Mouse (Mus musculus) limb, embryonic 11.5 days (tissue): ENCODE measurements around the gene B4galt2. TPM values are rescaled to one million over a fixed set of nuclear protein-coding genes. Genes with fewer than 3 reads are reported as not detected.

Experiments used
- ATAC-seq: fragments of 200-750 bp; cut with Nextera tagmentation; 2 replicates; pipeline ENCODE4 v1.8.0; 2017; ENCODE audit warnings: low read depth; ENCODE audit not compliant: insufficient number of reproducible peaks, low FRiP score, low TSS enrichment
- DNase-seq: peaks from one replicate; pipeline ENCODE4 v3.0.0-alpha.2; 2015; ENCODE audit warnings: low spot score
- H3K27ac ChIP-seq: fragments of 300-500 bp; sonication (generic); replicated peaks from 2 replicates; pipeline ENCODE4 v1.5.1; 2014; ENCODE audit warnings: low read depth, mild to moderate bottlenecking, low read length
- H3K27me3 ChIP-seq: fragments of 300-500 bp; sonication (generic); 2 replicates; pipeline ENCODE4 v1.6.1; 2014; ENCODE audit warnings: mild to moderate bottlenecking, low read length, mixed read lengths; ENCODE audit not compliant: control insufficient read depth, insufficient read depth
- H3K36me3 ChIP-seq: fragments of 300-500 bp; sonication (generic); 2 replicates; pipeline ENCODE4 v1.6.1; 2014; ENCODE audit warnings: mild to moderate bottlenecking, low read length, moderate library complexity, mixed read lengths; ENCODE audit not compliant: control insufficient read depth, insufficient read depth
- H3K4me1 ChIP-seq: fragments of 300-500 bp; sonication (generic); 2 replicates; pipeline ENCODE4 v1.6.1; 2014; ENCODE audit warnings: low read length, mixed read lengths; ENCODE audit not compliant: control insufficient read depth, insufficient read depth
- H3K4me2 ChIP-seq: fragments of 300-500 bp; sonication (generic); 2 replicates; pipeline ENCODE4 v1.6.1; 2014; ENCODE audit warnings: low read depth, mild to moderate bottlenecking, moderate library complexity; ENCODE audit not compliant: severe bottlenecking
- H3K4me3 ChIP-seq: fragments of 300-500 bp; sonication (generic); 2 replicates; pipeline ENCODE4 v1.5.1; 2014; ENCODE audit warnings: low read depth, low read length
- H3K9ac ChIP-seq: fragments of 300-500 bp; sonication (generic); 2 replicates; pipeline ENCODE4 v1.6.1; 2014; ENCODE audit warnings: mild to moderate bottlenecking, low read length
- H3K9me3 ChIP-seq: fragments of 300-500 bp; sonication (generic); 2 replicates; pipeline ENCODE4 v1.6.1; 2016; ENCODE audit warnings: low read length; ENCODE audit not compliant: control insufficient read depth
- WGBS: fragments of 180-500 bp; shearing (Covaris S2); extraction: QIAGEN DNeasy Blood & Tissue Kit; methylation state at CpG from one replicate; pipeline ENCODE4 v1.1.7; 2014; 5-methylcytosine and 5-hydroxymethylcytosine counted together
- polyA plus RNA-seq: library from polyadenylated mRNA; unstranded; fragments of >200 nt; fragmentation: Nextera tagmentation; extraction: Ambion mirVana; gene quantifications from 2 replicates; pipeline ENCODE4 v1.2.1, GENCODE M21; 2014

Gene B4galt2
- polyA plus RNA-seq, 1 experiment from 2014 or later: 26.7 TPM

GRCm38 (mm10) chr4:117830124-117830551, 53.1 kb downstream of the B4galt2 start:
- no peak for DNase-seq
- Histone ChIP-seq H3K27ac (no peak overlapping the region), H3K36me3 (no peaks in the 10 kb centered on the region), H3K4me3 (no peak overlapping the region), H3K9me3 (no peaks in the 10 kb centered on the region), H3K4me2 (peak overlapping the region; percentile 21; the same call in 1 of the 2 replicates), H3K4me1 (peaks cover 9% of the 10 kb centered on the region), H3K27me3 (no peaks in the 10 kb centered on the region), H3K9ac (no peak overlapping the region)
- WGBS: 10% methylated on average over 5 of the region's 5 CpGs
- ATAC-seq: peak; percentile 26; the same call in 1 of the 2 replicates

DNA sequence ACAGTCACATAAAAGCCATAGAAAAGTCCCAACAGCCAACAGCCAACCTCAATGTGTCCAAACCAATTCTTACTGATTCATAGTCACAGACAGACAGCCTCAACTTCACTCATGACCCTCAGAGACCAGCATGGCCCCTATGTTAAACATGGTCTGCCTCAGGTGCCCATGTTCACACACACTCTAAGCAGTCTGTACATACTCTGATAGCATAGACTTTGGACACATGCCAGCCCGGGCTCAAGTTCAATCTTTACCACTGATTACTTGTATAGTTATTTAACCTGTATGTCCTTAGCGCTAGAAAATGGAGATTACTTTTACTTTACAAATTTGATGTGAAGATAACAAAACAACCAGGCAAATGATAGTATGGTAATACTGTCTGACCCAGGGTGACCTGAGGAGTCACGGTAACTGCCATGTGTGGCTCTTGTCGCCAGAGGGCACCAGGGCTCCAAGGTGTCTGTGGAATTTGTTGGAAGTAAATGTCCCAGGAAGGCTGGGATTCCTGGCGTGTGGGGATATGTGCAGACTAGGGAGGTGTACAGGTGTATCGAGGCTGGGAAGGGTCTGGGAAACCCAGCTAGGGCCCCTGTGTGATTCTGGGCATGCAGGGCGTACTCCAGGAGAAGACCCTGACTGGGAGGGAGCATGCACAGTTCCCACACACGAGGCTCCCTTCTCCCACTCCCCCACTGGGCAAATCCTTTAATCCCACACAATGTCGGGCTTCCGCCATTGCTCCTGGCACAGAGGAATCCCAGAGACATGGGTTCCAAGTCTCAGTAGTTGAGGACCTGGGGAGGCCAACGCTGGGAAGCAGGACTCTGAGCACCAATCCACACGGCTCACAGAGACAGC, 53.8 kb downstream of the B4galt2 start:
- no peak overlapping the region for H3K4me3 ChIP-seq
- no peaks in the 10 kb centered on the region for H3K27me3 ChIP-seq
- DNase-seq (peak; percentile 82), ATAC-seq (no peak)
- peak overlapping the region; percentile 21 for H3K4me2 ChIP-seq
- WGBS: 8% methylated on average over 12 of the region's 12 CpGs
- no peak overlapping the region for H3K27ac ChIP-seq
- H3K36me3 ChIP-seq: no peaks in the 10 kb centered on the region
- H3K9me3 ChIP-seq: no peaks in the 10 kb centered on the region
- H3K9ac ChIP-seq: no peak overlapping the region; the same call in 1 of the 2 replicates
- peaks cover 5% of the 10 kb centered on the region for H3K4me1 ChIP-seq

- DNase-seq (no peak), ATAC-seq (no peak)
- no peaks in the 10 kb centered on the region for H3K27me3 ChIP-seq
- H3K4me2 ChIP-seq: no peak overlapping the region
- no peak overlapping the region for H3K27ac ChIP-seq
- no peaks in the 10 kb centered on the region for H3K36me3 ChIP-seq
- H3K4me3 ChIP-seq: no peak overlapping the region
- 67% methylated on average over 8 of the region's 8 CpGs for WGBS
- H3K9ac ChIP-seq: no peak overlapping the region
- no peaks in the 10 kb centered on the region for H3K4me1 ChIP-seq
- no peaks in the 10 kb centered on the region for H3K9me3 ChIP-seq
Observed at GRCm38 (mm10) chr4:117828572-117829145, 54.6 kb downstream of the B4galt2 start.

Other genes with a start within 250 kb of the B4galt2 start
- 90.5 and 93.2 TPM in 2 replicates for gene Dmap1, start 201.2 kb downstream of the B4galt2 start, polyA plus RNA-seq
- gene Gm12845, start 159.1 kb downstream of the B4galt2 start, polyA plus RNA-seq: not detected in 2 replicates
- gene Klf17, start 117.8 kb downstream of the B4galt2 start, polyA plus RNA-seq: 0.07 TPM in 1 of 2 replicates, not detected in the other
- gene Slc6a9, start 49.0 kb downstream of the B4galt2 start, polyA plus RNA-seq: 10.1 and 11.1 TPM in 2 replicates
- gene Ccdc24, start 10.9 kb downstream of the B4galt2 start, polyA plus RNA-seq: 1.0 and 1.6 TPM in 2 replicates
- gene Atp6v0b, start 3.8 kb upstream of the B4galt2 start, polyA plus RNA-seq: 143 and 158 TPM in 2 replicates
- gene Dph2, start 8.5 kb upstream of the B4galt2 start, polyA plus RNA-seq: 21.2 and 22.2 TPM in 2 replicates
- gene Ipo13, start 31.5 kb upstream of the B4galt2 start, polyA plus RNA-seq: 41.3 and 41.7 TPM in 2 replicates
- 11.2 and 14.2 TPM in 2 replicates for gene Artn, start 46.3 kb upstream of the B4galt2 start, polyA plus RNA-seq